Mouse (Mus musculus): ENCODE data around the gene Tmem184a. TPM values are rescaled to one million over a fixed set of nuclear protein-coding genes. Genes with fewer than 3 reads are reported as not detected.

Tmem184a gene
- polyA plus RNA-seq, 1 experiment from 2014 or later = 0.92 TPM

DNA sequence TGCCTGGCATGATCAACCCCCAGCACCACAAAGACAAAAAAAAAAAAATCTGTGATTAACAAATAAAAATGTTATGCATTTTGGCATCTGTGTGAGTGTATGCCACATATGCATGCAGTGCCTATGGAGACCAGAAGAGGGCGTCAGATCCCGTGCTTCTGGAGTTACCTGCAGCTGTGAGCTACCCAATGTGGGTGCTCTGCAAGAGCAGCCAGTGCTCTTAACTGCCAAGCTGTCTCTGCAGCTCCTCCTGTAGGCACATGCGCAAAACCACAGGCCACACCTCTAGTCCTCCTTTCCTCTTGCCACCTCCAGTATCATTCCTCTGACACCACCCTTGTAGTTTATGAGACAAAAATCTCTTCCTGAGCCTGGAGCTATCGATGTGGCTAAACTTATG, 10.3 kb downstream of the Tmem184a start:
- H3K4me2 ChIP-seq (ENCODE audit: low read depth, severe bottlenecking) = no peak overlapping the region
- ATAC-seq (ENCODE audit: insufficient number of reproducible peaks, low FRiP score, low TSS enrichment, low read depth) (no peak), DNase-seq (ENCODE audit: low spot score) (no peak)
- H3K27ac ChIP-seq (replicated peaks; ENCODE audit: low read depth, low read length) = no peak overlapping the region
- 55% methylated on average over 4 of the region's 4 CpGs for WGBS
- no peaks in the 10 kb centered on the region for H3K9me3 ChIP-seq (ENCODE audit: control insufficient read depth, low read length)
- no peaks in the 10 kb centered on the region for H3K4me1 ChIP-seq (ENCODE audit: control insufficient read depth, insufficient read depth, low read length)
- peaks cover 20% of the 10 kb centered on the region for H3K27me3 ChIP-seq (ENCODE audit: control insufficient read depth, insufficient read depth, low read length)
- H3K36me3 ChIP-seq (ENCODE audit: control insufficient read depth, insufficient read depth, low read length) = no peaks in the 10 kb centered on the region
- no peak overlapping the region for H3K4me3 ChIP-seq (ENCODE audit: low read depth, low read length)
- no peak overlapping the region for H3K9ac ChIP-seq (ENCODE audit: low read length)

DNA sequence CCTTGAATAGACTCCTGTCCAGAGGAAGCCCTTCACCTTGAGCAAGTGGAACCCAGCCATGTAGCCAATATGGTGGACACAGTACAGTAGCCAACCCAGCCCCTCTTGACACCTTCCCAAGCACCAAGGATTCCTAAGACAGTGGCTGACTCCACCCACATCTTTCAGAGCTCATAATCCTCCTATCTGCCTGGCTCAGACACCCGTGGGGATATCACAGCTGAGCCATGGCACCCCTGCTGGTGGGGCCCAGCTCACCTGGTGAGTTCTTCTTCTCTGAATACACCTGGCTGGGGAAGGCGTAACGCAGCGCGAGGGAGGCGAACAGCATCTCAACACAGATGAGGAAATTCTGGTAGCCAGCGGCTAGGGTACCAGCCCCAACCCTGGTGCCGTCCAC, 13.8 kb downstream of the Tmem184a start:
- Histone ChIP-seq H3K4me1 (ENCODE audit: control insufficient read depth, insufficient read depth, low read length) (peaks cover 8% of the 10 kb centered on the region; the same call in 1 of the 2 replicates), H3K36me3 (ENCODE audit: control insufficient read depth, insufficient read depth, low read length) (no peaks in the 10 kb centered on the region), H3K9ac (ENCODE audit: low read length) (no peak overlapping the region), H3K27me3 (ENCODE audit: control insufficient read depth, insufficient read depth, low read length) (no peaks in the 10 kb centered on the region), H3K4me3 (ENCODE audit: low read depth, low read length) (no peak overlapping the region), H3K4me2 (ENCODE audit: low read depth, severe bottlenecking) (no peak overlapping the region), H3K9me3 (ENCODE audit: control insufficient read depth, low read length) (no peaks in the 10 kb centered on the region), H3K27ac (replicated peaks; ENCODE audit: low read depth, low read length) (no peak overlapping the region)
- DNase-seq (ENCODE audit: low spot score) = no peak
- WGBS = 88% methylated on average over 8 of the region's 8 CpGs
- ATAC-seq (ENCODE audit: insufficient number of reproducible peaks, low FRiP score, low TSS enrichment, low read depth) = no peak

DNA sequence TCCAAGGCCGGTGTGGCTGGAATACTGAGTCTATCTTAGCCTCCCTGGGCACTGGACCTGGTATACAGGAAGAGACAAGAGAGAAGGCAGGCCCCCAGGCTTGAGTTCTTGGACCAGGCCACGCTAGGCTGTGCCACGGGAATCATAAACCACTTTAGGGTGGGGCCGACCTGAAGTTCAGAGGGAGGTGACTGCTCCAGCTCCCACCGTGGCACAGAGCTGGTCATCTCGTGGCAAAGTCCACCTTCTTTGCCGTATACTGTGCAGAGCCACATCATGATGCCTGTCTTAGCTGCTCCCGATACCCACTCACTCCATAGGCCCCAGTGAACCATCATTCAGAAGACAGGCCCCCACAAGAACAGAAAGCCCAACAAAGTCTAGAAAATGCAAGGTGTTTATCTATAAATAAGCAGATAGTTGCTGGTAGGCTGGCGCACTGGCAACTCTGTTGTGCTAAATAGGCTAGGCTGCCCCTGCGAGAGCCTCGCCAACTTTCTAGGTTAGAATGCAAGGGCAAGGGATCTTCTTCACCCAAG, 15.1 kb downstream of the Tmem184a start:
- H3K27ac ChIP-seq (replicated peaks; ENCODE audit: low read depth, low read length) = no peak overlapping the region
- peaks cover 3% of the 10 kb centered on the region; the same call in 1 of the 2 replicates for H3K36me3 ChIP-seq (ENCODE audit: control insufficient read depth, insufficient read depth, low read length)
- peak; percentile 20 for DNase-seq (ENCODE audit: low spot score)
- no peak overlapping the region for H3K9ac ChIP-seq (ENCODE audit: low read length)
- no peak overlapping the region for H3K4me2 ChIP-seq (ENCODE audit: low read depth, severe bottlenecking)
- no peaks in the 10 kb centered on the region for H3K27me3 ChIP-seq (ENCODE audit: control insufficient read depth, insufficient read depth, low read length)
- H3K4me3 ChIP-seq (ENCODE audit: low read depth, low read length) = no peak overlapping the region
- WGBS = 88% methylated on average over 11 of the region's 11 CpGs
- peaks cover 8% of the 10 kb centered on the region; the same call in 1 of the 2 replicates for H3K4me1 ChIP-seq (ENCODE audit: control insufficient read depth, insufficient read depth, low read length)
- no peak for ATAC-seq (ENCODE audit: insufficient number of reproducible peaks, low FRiP score, low TSS enrichment, low read depth)
- H3K9me3 ChIP-seq (ENCODE audit: control insufficient read depth, low read length) = no peaks in the 10 kb centered on the region

DNA sequence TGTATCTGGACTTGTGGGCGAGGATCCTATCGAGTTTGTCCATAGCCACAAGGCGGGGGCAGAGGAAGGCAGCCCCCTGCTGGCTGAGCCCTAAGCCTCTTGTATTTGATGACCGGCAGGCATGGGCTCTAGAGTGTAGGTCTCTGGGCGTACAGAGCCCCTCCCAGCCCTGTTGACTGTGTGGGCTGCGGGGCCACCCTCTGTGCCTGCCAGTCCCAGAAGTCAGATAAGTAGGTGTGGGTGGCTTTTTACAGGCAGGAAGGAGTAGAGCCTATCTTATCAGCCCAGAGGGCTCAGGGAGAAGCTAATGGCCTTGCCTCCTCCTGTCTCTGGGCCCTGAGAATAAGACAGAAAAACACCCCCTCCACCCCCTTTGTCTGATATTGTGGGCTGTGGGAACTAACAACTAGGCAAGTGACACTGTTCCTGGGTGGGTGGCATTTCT, 15.6 kb downstream of the Tmem184a start:
- H3K4me3 ChIP-seq (ENCODE audit: low read depth, low read length) = no peak overlapping the region
- no peak for DNase-seq (ENCODE audit: low spot score)
- H3K4me1 ChIP-seq (ENCODE audit: control insufficient read depth, insufficient read depth, low read length) = peaks cover 8% of the 10 kb centered on the region; the same call in 1 of the 2 replicates
- peak overlapping the region; percentile 29 for H3K4me2 ChIP-seq (ENCODE audit: low read depth, severe bottlenecking)
- H3K27me3 ChIP-seq (ENCODE audit: control insufficient read depth, insufficient read depth, low read length) = no peaks in the 10 kb centered on the region
- H3K36me3 ChIP-seq (ENCODE audit: control insufficient read depth, insufficient read depth, low read length) = peaks cover 3% of the 10 kb centered on the region; the same call in 1 of the 2 replicates
- 9% methylated on average over 6 of the region's 6 CpGs for WGBS
- H3K9me3 ChIP-seq (ENCODE audit: control insufficient read depth, low read length) = no peaks in the 10 kb centered on the region
- ATAC-seq (ENCODE audit: insufficient number of reproducible peaks, low FRiP score, low TSS enrichment, low read depth) = no peak
- H3K9ac ChIP-seq (ENCODE audit: low read length) = 0 out of 2 replicates have a peak overlapping the region, but pooled peaks have one; percentile 13
- no peak overlapping the region for H3K27ac ChIP-seq (replicated peaks; ENCODE audit: low read depth, low read length)

DNA sequence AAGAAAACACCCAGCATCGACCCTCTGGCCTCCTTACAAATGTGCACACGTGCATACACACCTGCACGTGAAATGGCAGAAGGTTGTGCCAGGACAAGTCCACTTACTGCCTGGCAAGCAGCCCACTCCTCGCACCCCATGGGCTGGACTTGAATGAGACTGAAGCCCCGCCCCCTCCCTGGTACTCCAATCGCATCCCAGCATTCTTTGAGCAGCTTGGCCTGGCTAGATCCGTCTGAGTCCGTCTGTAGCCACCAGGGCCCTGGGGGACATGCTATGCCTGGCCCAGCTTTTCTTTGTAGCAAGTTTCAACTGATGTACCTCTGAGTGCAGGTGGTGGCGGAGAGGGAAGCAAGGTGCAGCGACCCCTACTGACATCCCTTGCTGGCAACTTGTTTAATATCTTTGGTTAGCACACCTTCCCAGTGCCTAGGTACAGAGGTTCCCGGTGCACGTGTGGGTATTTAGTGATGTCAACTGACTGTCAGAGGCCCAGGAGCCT, 16.1 kb downstream of the Tmem184a start:
- WGBS = 13% methylated on average over 12 of the region's 12 CpGs
- Histone ChIP-seq H3K4me2 (ENCODE audit: low read depth, severe bottlenecking) (peak overlapping the region; percentile 29), H3K4me1 (ENCODE audit: control insufficient read depth, insufficient read depth, low read length) (peaks cover 8% of the 10 kb centered on the region; the same call in 1 of the 2 replicates), H3K36me3 (ENCODE audit: control insufficient read depth, insufficient read depth, low read length) (peaks cover 3% of the 10 kb centered on the region; the same call in 1 of the 2 replicates), H3K27me3 (ENCODE audit: control insufficient read depth, insufficient read depth, low read length) (no peaks in the 10 kb centered on the region), H3K9me3 (ENCODE audit: control insufficient read depth, low read length) (no peaks in the 10 kb centered on the region), H3K4me3 (ENCODE audit: low read depth, low read length) (no peak overlapping the region), H3K9ac (ENCODE audit: low read length) (peak overlapping the region; percentile 13; the same call in 1 of the 2 replicates), H3K27ac (replicated peaks; ENCODE audit: low read depth, low read length) (peak overlapping the region; percentile 36; the same call in 1 of the 2 replicates)
- ATAC-seq (ENCODE audit: insufficient number of reproducible peaks, low FRiP score, low TSS enrichment, low read depth) (peak; percentile 68), DNase-seq (ENCODE audit: low spot score) (peak; percentile 75)

DNA sequence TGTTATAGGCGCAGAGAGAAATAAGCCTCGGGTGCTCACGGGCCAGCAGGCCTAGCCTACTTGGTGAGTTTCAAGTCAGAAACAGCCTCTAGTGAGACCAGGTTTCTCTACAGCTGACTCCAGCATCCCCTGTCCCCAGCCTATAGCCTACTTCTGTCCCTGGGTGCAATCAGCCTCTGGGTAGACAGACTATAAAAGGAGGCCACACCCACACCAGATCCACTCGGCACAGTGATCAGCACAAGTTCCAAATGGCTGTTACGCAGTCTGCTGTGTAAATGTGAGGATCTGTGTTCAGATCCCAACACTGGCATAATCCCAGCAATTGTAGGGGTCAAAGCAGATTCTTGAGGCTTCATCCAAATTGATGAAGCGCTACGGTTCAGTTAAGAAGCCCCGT, 16.6 kb downstream of the Tmem184a start:
- Histone ChIP-seq H3K27ac (replicated peaks; ENCODE audit: low read depth, low read length) (no peak overlapping the region), H3K9me3 (ENCODE audit: control insufficient read depth, low read length) (no peaks in the 10 kb centered on the region), H3K4me2 (ENCODE audit: low read depth, severe bottlenecking) (no peak overlapping the region; the same call in 1 of the 2 replicates), H3K4me1 (ENCODE audit: control insufficient read depth, insufficient read depth, low read length) (peaks cover 9% of the 10 kb centered on the region; the same call in 1 of the 2 replicates), H3K36me3 (ENCODE audit: control insufficient read depth, insufficient read depth, low read length) (peaks cover 3% of the 10 kb centered on the region; the same call in 1 of the 2 replicates), H3K27me3 (ENCODE audit: control insufficient read depth, insufficient read depth, low read length) (no peaks in the 10 kb centered on the region), H3K4me3 (ENCODE audit: low read depth, low read length) (no peak overlapping the region), H3K9ac (ENCODE audit: low read length) (no peak overlapping the region)
- 64% methylated on average over 8 of the region's 8 CpGs for WGBS
- no peak for DNase-seq (ENCODE audit: low spot score)
- no peak for ATAC-seq (ENCODE audit: insufficient number of reproducible peaks, low FRiP score, low TSS enrichment, low read depth)

DNA sequence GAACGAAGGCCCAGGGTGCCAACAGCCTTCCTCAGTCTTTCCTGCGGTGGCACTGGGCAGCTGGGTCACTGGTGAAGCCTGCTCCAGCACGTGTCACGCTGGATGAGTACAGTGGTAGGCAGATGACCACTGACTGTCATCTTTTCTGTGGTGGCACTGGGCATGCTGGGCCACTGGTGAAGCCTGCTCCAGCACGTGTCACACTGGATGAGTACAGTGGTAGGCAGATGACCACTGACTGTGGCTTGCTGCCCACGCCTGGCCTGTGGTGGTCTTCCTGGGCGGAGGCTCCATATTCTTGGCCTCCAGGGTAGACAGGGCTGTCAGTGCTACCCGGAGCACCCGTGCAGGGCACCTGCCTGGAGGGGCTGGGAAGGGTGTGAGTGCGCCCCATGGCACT, 17.8 kb downstream of the Tmem184a start:
- Histone ChIP-seq H3K27me3 (ENCODE audit: control insufficient read depth, insufficient read depth, low read length) (no peaks in the 10 kb centered on the region), H3K27ac (replicated peaks; ENCODE audit: low read depth, low read length) (no peak overlapping the region), H3K4me2 (ENCODE audit: low read depth, severe bottlenecking) (no peak overlapping the region), H3K4me1 (ENCODE audit: control insufficient read depth, insufficient read depth, low read length) (peaks cover 21% of the 10 kb centered on the region; the same call in 1 of the 2 replicates), H3K4me3 (ENCODE audit: low read depth, low read length) (no peak overlapping the region), H3K36me3 (ENCODE audit: control insufficient read depth, insufficient read depth, low read length) (peaks cover 3% of the 10 kb centered on the region; the same call in 1 of the 2 replicates), H3K9me3 (ENCODE audit: control insufficient read depth, low read length) (no peaks in the 10 kb centered on the region), H3K9ac (ENCODE audit: low read length) (no peak overlapping the region)
- ATAC-seq (ENCODE audit: insufficient number of reproducible peaks, low FRiP score, low TSS enrichment, low read depth) (no peak), DNase-seq (ENCODE audit: low spot score) (no peak)
- WGBS = 92% methylated on average over 10 of the region's 10 CpGs

DNA sequence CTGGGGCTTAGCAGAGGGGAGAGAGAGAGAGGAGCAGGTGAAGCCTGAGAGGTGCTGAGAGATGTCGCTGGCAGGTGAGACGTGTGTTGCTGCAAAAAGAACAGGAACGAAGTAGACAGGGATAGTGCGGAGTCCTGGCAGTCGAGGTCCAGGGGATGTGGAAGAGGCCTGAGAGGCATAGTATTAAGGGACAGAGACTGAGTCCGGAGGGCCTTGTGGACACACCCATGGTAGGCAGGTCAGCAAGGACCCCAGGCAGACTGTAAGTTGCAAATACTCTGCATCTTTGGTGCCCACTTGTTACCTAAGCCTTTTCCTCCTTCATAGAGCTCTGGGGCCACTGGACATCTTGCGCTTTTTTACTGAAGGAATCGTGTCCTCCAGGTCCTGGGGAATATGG, 18.5 kb downstream of the Tmem184a start:
- no peak overlapping the region for H3K4me3 ChIP-seq (ENCODE audit: low read depth, low read length)
- H3K27me3 ChIP-seq (ENCODE audit: control insufficient read depth, insufficient read depth, low read length) = no peaks in the 10 kb centered on the region
- H3K4me2 ChIP-seq (ENCODE audit: low read depth, severe bottlenecking) = no peak overlapping the region
- no peak overlapping the region for H3K27ac ChIP-seq (replicated peaks; ENCODE audit: low read depth, low read length)
- no peak overlapping the region for H3K9ac ChIP-seq (ENCODE audit: low read length)
- WGBS = 92% methylated on average over 8 of the region's 8 CpGs
- peaks cover 3% of the 10 kb centered on the region; the same call in 1 of the 2 replicates for H3K36me3 ChIP-seq (ENCODE audit: control insufficient read depth, insufficient read depth, low read length)
- no peaks in the 10 kb centered on the region for H3K9me3 ChIP-seq (ENCODE audit: control insufficient read depth, low read length)
- ATAC-seq (ENCODE audit: insufficient number of reproducible peaks, low FRiP score, low TSS enrichment, low read depth) = no peak
- peaks cover 23% of the 10 kb centered on the region; the same call in 1 of the 2 replicates for H3K4me1 ChIP-seq (ENCODE audit: control insufficient read depth, insufficient read depth, low read length)
- no peak for DNase-seq (ENCODE audit: low spot score)
